Mouse (Mus musculus) CH12.LX (cell line): ENCODE results near the gene Gm5460. TPM values are rescaled to one million over a fixed set of nuclear protein-coding genes. Genes with fewer than 3 reads are reported as not detected.

ENCODE experiments used
- DNase-seq: peaks from one replicate; pipeline ENCODE4 v3.0.0-alpha.2; 2013; ENCODE audit errors: extremely low read depth
- H3K27ac ChIP-seq: 2 replicates; pipeline ENCODE4 v1.5.1; 2012; ENCODE audit warnings: low read depth, mild to moderate bottlenecking, control low read depth, moderate library complexity; ENCODE audit not compliant: insufficient read depth
- H3K27me3 ChIP-seq: replicated peaks from 2 replicates; pipeline ENCODE3; 2012; ENCODE audit warnings: inconsistent platforms
- H3K36me3 ChIP-seq, 2 experiments: replicated peaks in 1 of 2; 2 replicates each; pipeline versions ENCODE3 to v1.6.1; 2012; ENCODE audit warnings: inconsistent platforms in 1 of 2, low read length in 1 of 2, mild to moderate bottlenecking in 1 of 2, mixed read lengths in 1 of 2, moderate library complexity in 1 of 2; ENCODE audit not compliant: control insufficient read depth in 1 of 2, insufficient read depth in 1 of 2
- H3K4me1 ChIP-seq, 2 experiments: 2 replicates each; pipeline ENCODE4 v1.6.1; 2012; ENCODE audit warnings: inconsistent platforms in 1 of 2, moderate library complexity in 1 of 2; ENCODE audit not compliant: insufficient read depth in 2 of 2, control insufficient read depth in 1 of 2
- H3K4me2 ChIP-seq: 2 replicates; pipeline ENCODE4 v1.6.1; 2012; ENCODE audit warnings: low read depth, mild to moderate bottlenecking, control low read depth; ENCODE audit not compliant: poor library complexity, insufficient read depth, severe bottlenecking
- H3K4me3 ChIP-seq, 3 experiments: fragments of 150-350 bp in 1 of 3; sonication (generic) in 1 of 3; replicated peaks in 1 of 3; 2 replicates each; pipeline versions ENCODE3 to v1.5.1; 2011 to 2012; ENCODE audit warnings: low read depth in 2 of 3, low read length in 2 of 3, mild to moderate bottlenecking in 2 of 3, moderate library complexity in 2 of 3, control low read depth in 1 of 3, improper control_type of control experiment in 1 of 3, inconsistent platforms in 1 of 3, mixed read lengths in 1 of 3; ENCODE audit not compliant: poor library complexity in 1 of 3
- H3K79me2 ChIP-seq: replicated peaks from 2 replicates; pipeline ENCODE4 v1.6.1; 2012; ENCODE audit warnings: mild to moderate bottlenecking, moderate library complexity; ENCODE audit not compliant: control insufficient read depth, poor library complexity, insufficient read depth, severe bottlenecking; ENCODE audit errors: extremely low read depth
- H3K9ac ChIP-seq: 2 replicates; pipeline ENCODE4 v1.6.1; 2012; ENCODE audit warnings: low read depth, mild to moderate bottlenecking, control low read depth, moderate library complexity; ENCODE audit not compliant: insufficient read depth
- H3K9me3 ChIP-seq: replicated peaks from 2 replicates; pipeline ENCODE3; 2012; ENCODE audit warnings: low read length, inconsistent platforms, mixed read lengths
- CHD1 ChIP-seq: IDR thresholded peaks from 2 replicates; pipeline ENCODE4 v1.6.1; 2012; ENCODE audit warnings: low read depth, low read length, improper control_type of control experiment, inconsistent platforms
- CTCF ChIP-seq, 2 experiments: IDR thresholded peaks in 1 of 2; conservative IDR thresholded peaks in 1 of 2; 2 replicates each; pipeline ENCODE4 v1.5.1; 2011 to 2012; ENCODE audit warnings: low read depth in 2 of 2, low read length in 2 of 2, improper control_type of control experiment in 1 of 2, inconsistent platforms in 1 of 2, mild to moderate bottlenecking in 1 of 2, moderate library complexity in 1 of 2
- E2F4 ChIP-seq: IDR thresholded peaks from 2 replicates; pipeline ENCODE4 v1.6.1; 2011; ENCODE audit warnings: low read depth, low read length, improper control_type of control experiment; ENCODE audit not compliant: insufficient replicate concordance
- ETS1 ChIP-seq: conservative IDR thresholded peaks from 2 replicates; pipeline ENCODE4 v1.6.1; 2012; ENCODE audit warnings: low read depth, mild to moderate bottlenecking, inconsistent platforms, low read length, improper control_type of control experiment, moderate library complexity
- GABPA ChIP-seq: IDR thresholded peaks from 2 replicates; pipeline ENCODE4 v1.6.1; 2012; ENCODE audit warnings: low read depth, low read length, improper control_type of control experiment, inconsistent platforms; ENCODE audit not compliant: insufficient replicate concordance
- IRF4 ChIP-seq: IDR thresholded peaks from 2 replicates; pipeline ENCODE4 v1.6.1; 2014; ENCODE audit warnings: low read depth, mild to moderate bottlenecking, inconsistent platforms, low read length, improper control_type of control experiment
- KAT2A ChIP-seq: IDR thresholded peaks from 2 replicates; pipeline ENCODE4 v1.6.1; 2012; ENCODE audit warnings: low read length, improper control_type of control experiment, inconsistent platforms; ENCODE audit not compliant: insufficient replicate concordance
- MEF2A ChIP-seq: IDR thresholded peaks from 2 replicates; pipeline ENCODE4 v1.6.1; 2014; ENCODE audit warnings: low read depth, mild to moderate bottlenecking, inconsistent platforms, low read length, improper control_type of control experiment, borderline replicate concordance
- MYC ChIP-seq: IDR thresholded peaks from 2 replicates; pipeline ENCODE4 v1.6.1; 2011; ENCODE audit warnings: low read depth, mild to moderate bottlenecking, improper control_type of control experiment, low read length
- NELFE ChIP-seq: IDR thresholded peaks from 2 replicates; pipeline ENCODE4 v1.6.1; 2011; ENCODE audit warnings: low read depth, low read length, improper control_type of control experiment
- PAX5 ChIP-seq: IDR thresholded peaks from 2 replicates; pipeline ENCODE4 v1.6.1; 2012; ENCODE audit warnings: low read length, inconsistent platforms, mixed read lengths
- POLR2A ChIP-seq: IDR thresholded peaks from 2 replicates; pipeline ENCODE4 v1.6.1; 2011; ENCODE audit warnings: low read depth, mild to moderate bottlenecking, improper control_type of control experiment, low read length
- RAD21 ChIP-seq: IDR thresholded peaks from 2 replicates; pipeline ENCODE4 v1.6.1; 2011; ENCODE audit warnings: low read depth, mild to moderate bottlenecking, low read length, improper control_type of control experiment, moderate library complexity
- SMC3 ChIP-seq: IDR thresholded peaks from 2 replicates; pipeline ENCODE4 v1.6.1; 2011; ENCODE audit warnings: low read depth, low read length, improper control_type of control experiment
- TBP ChIP-seq: conservative IDR thresholded peaks from 2 replicates; pipeline ENCODE4 v1.6.1; 2011; ENCODE audit warnings: low read depth, low read length, improper control_type of control experiment
- UBTF ChIP-seq: IDR thresholded peaks from 2 replicates; pipeline ENCODE4 v1.6.1; 2012; ENCODE audit warnings: low read depth, mild to moderate bottlenecking, inconsistent platforms, low read length, improper control_type of control experiment, moderate library complexity
- USF2 ChIP-seq: conservative IDR thresholded peaks from 2 replicates; pipeline ENCODE4 v1.6.1; 2011; ENCODE audit warnings: low read depth, low read length, improper control_type of control experiment
- ZC3H11A ChIP-seq: IDR thresholded peaks from 2 replicates; pipeline ENCODE4 v1.6.1; 2012; ENCODE audit warnings: low read depth, mild to moderate bottlenecking, inconsistent platforms, low read length, improper control_type of control experiment
- ZKSCAN1 ChIP-seq: IDR thresholded peaks from 2 replicates; pipeline ENCODE4 v1.6.1; 2012; ENCODE audit warnings: low read depth, inconsistent platforms, low read length, improper control_type of control experiment, borderline replicate concordance
- dilution Hi-C: fragments of 300-500 bp; cut with MboI; formaldehyde crosslinking; loops from 2 replicates; pipeline ENCODE4 v1.14.3; 2020; ENCODE audit warnings: low sequenced_read_pairs; ENCODE audit not compliant: extremely low pct_unique_long_range_greater_than_20kb, extremely low pct_ligation_motif_present
- in situ Hi-C: fragments of 300-500 bp; cut with MboI; formaldehyde crosslinking; loops from 3 replicates; pipeline ENCODE4 v1.14.3; 2019; ENCODE audit warnings: low sequenced_read_pairs, low pct_ligation_motif_present, low pct_unique_long_range_greater_than_20kb, mixed read lengths
- polyA plus RNA-seq: library from polyadenylated mRNA; unstranded; fragments of >175 nt; gene quantifications from 2 replicates; pipeline ENCODE4 v1.2.1, GENCODE M21; 2012; ENCODE audit warnings: low read depth; ENCODE audit not compliant: insufficient read length
- total RNA-seq, 2 experiments: library from RNA; depleted of rRNA; stranded (reverse); fragments of 300-350 nt in 1 of 2; fragments of >200 nt in 1 of 2; gene quantifications; 2 replicates each; pipeline ENCODE4 v1.2.3; 2012 to 2014

Gene Gm5460
- total and polyA plus RNA-seq, 3 experiments, result not detected

DNA sequence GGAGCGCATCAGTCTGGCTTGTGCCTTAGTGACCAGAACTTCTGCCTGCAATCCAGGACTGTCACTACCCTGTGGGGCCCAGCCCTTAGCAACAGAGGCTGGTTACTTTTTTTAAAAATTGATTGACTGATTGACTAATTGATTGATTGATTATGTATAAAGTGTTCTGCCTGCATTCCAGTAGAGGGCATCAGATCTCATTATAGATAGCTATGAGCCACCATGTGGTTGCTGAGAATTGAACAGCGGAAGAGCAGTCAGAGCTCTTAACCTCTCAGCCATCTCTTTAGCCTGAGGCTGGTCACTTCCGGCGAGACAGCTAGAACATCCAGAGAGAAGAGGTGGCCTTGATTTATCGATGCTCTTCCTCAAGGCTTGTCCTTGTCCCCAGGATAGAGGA lies 60.7 kb downstream of the Gm5460 start:
- Histone ChIP-seq H3K27ac (no peak overlapping the region), H3K9me3 (no peaks in the 10 kb centered on the region), H3K9ac (no peak overlapping the region), H3K4me3 (no peak overlapping the region), H3K27me3 (no peaks in the 10 kb centered on the region), H3K4me2 (no peak overlapping the region), H3K79me2 (no peaks in the 10 kb centered on the region), H3K36me3 (no peaks in the 10 kb centered on the region), H3K4me1 (peaks cover 5 to 12% of the 10 kb centered on the region in 2 experiments; a peak in 3 of 4 replicates)
- dilution Hi-C loops (no loop called here), in situ Hi-C loops (no loop called here)
- no peak for DNase-seq
- TF ChIP-seq TBP (no peak), CTCF (conservative IDR thresholded peaks at IDR 0.05 in 1 of 2, IDR thresholded peaks at IDR 0.05 in 1 of 2; ENCODE audit: low read depth in 2 of 2, low read length in 2 of 2) (peak in 1 of 2 experiments; percentile 64; a peak in 2 of 4 replicates), PAX5 (no peak), SMC3 (0 out of 2 replicates have a peak, but pooled peaks have one; percentile 1), MYC (0 out of 2 replicates have a peak, but pooled peaks have one; percentile 43), ETS1 (no peak)

DNA sequence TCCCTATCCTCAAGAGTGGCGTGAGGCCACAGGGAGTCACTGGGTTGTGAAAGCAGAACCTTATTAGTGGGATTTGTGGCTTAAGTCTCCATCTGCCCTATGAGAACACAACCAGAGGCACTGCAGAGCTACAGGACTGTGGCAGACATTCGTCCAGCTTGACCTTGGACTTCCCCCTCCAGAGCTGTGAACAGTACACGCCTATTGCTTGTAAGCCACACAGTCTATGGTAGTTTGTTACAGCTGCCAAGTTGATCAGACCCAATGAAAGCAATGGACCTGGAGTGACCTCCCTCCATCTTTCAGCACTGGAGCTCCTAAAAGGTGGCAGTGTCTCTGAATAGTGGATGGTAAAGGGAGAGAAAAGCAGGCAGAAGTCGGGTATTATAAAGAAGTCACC lies 61.7 kb downstream of the Gm5460 start:
- H3K27ac ChIP-seq, result no peak overlapping the region
- dilution Hi-C loops, result no loop called here

GRCm38 (mm10) chr14:34080321-34080997 lies 63.9 kb downstream of the Gm5460 start:
- Histone ChIP-seq H3K9me3 (no peaks in the 10 kb centered on the region), H3K4me1 (peaks cover 7 to 14% of the 10 kb centered on the region in 2 experiments; a peak in 3 of 4 replicates), H3K9ac (no peak overlapping the region), H3K36me3 (no peaks in the 10 kb centered on the region), H3K4me3 (no peak overlapping the region), H3K27ac (no peak overlapping the region), H3K4me2 (no peak overlapping the region), H3K27me3 (no peaks in the 10 kb centered on the region), H3K79me2 (no peaks in the 10 kb centered on the region)
- dilution Hi-C loops (no loop called here), in situ Hi-C loops (loop anchor here (10.0 kb wide), 4 partner anchors 74 to 494 kb away; partner anchors contain the start of genes Mmrn2, Npy4r and Sncg)
- no peak for TF ChIP-seq E2F4
- no peak for TF ChIP-seq UBTF
- no peak for TF ChIP-seq USF2
- no peak for TF ChIP-seq POLR2A
- TF ChIP-seq MEF2A, result no peak
- TF ChIP-seq ETS1, result no peak
- no peak; the same call in 1 of the 2 replicates for TF ChIP-seq NELFE
- TF ChIP-seq SMC3, result peak; percentile 93
- no peak for TF ChIP-seq ZKSCAN1
- TF ChIP-seq CTCF (conservative IDR thresholded peaks at IDR 0.05 in 1 of 2, IDR thresholded peaks at IDR 0.05 in 1 of 2; ENCODE audit: low read depth in 2 of 2, low read length in 2 of 2), result peak; percentile 58 to 96
- 0 out of 2 replicates have a peak, but pooled peaks have one; percentile 29 for TF ChIP-seq IRF4
- no peak for TF ChIP-seq CHD1
- TF ChIP-seq GABPA, result no peak
- no peak for TF ChIP-seq KAT2A
- peak; percentile 96 for TF ChIP-seq RAD21
- TF ChIP-seq ZC3H11A, result peak; percentile 30; the same call in 1 of the 2 replicates
- peak; percentile 87 for DNase-seq

More for the DNA sequence above, 61.7 kb downstream of the Gm5460 start:
- Histone ChIP-seq H3K36me3 (no peaks in the 10 kb centered on the region), H3K4me1 (peaks cover 5 to 12% of the 10 kb centered on the region in 2 experiments; a peak in 3 of 4 replicates), H3K9me3 (no peaks in the 10 kb centered on the region), H3K79me2 (no peaks in the 10 kb centered on the region), H3K27me3 (no peaks in the 10 kb centered on the region), H3K4me3 (no peak overlapping the region), H3K9ac (no peak overlapping the region), H3K4me2 (no peak overlapping the region)
- DNase-seq, result no peak
- in situ Hi-C loops, result no loop called here
- no peak for TF ChIP-seq MYC
- no peak for TF ChIP-seq GABPA
- TF ChIP-seq, all 38 proteins: peak for 0
